Mouse (Mus musculus): ENCODE measurements around the gene Tap1.

- no peak for TF ChIP-seq USF1 (IDR thresholded peaks at IDR 0.05; ENCODE audit: low read depth, low read length)
- TF ChIP-seq CHD2 (IDR thresholded peaks at IDR 0.05; ENCODE audit: low read length) = no peak; the same call in 1 of the 2 replicates
- no peak for TF ChIP-seq MYC (IDR thresholded peaks at IDR 0.05; ENCODE audit: low read depth, low read length)
- no peak for TF ChIP-seq SIN3A (IDR thresholded peaks at IDR 0.05; ENCODE audit: low read length)
- TF ChIP-seq MAFK (IDR thresholded peaks at IDR 0.05; ENCODE audit: insufficient replicate concordance, low read length) = no peak
- no peak for TF ChIP-seq POLR2A (IDR thresholded peaks at IDR 0.05; ENCODE audit: low read depth, low read length)
- TF ChIP-seq NELFE (IDR thresholded peaks at IDR 0.05; ENCODE audit: low read depth, low read length) = no peak
- no peak; a peak in 1 of 4 replicates for TF ChIP-seq CTCF (conservative IDR thresholded peaks at IDR 0.05 in 1 of 2, IDR thresholded peaks at IDR 0.05 in 1 of 2; ENCODE audit: low read depth in 2 of 2, low read length in 2 of 2)
- TF ChIP-seq ZC3H11A (IDR thresholded peaks at IDR 0.05; ENCODE audit: low read depth, low read length) = no peak
- TF ChIP-seq POLR2AphosphoS2 (IDR thresholded peaks at IDR 0.05; ENCODE audit: low read depth, low read length) = no peak; the same call in 1 of the 2 replicates
- TF ChIP-seq BHLHE40 (IDR thresholded peaks at IDR 0.05; ENCODE audit: low read depth, low read length) = no peak
- no peak for TF ChIP-seq E2F4 (IDR thresholded peaks at IDR 0.05; ENCODE audit: insufficient replicate concordance, low read depth, low read length)
- TF ChIP-seq TBP (conservative IDR thresholded peaks at IDR 0.05; ENCODE audit: low read depth, low read length) = no peak
- no peak for TF ChIP-seq USF2 (conservative IDR thresholded peaks at IDR 0.05; ENCODE audit: low read depth, low read length)
Observed at GRCm38 (mm10) chr17:34200047-34200446, 12.7 kb downstream of the Tap1 start.

All from CH12.LX (cell line).